Mouse (Mus musculus): ENCODE results near the gene Fcnb.
A peak's percentile ranks its signal among the peaks of the same experiment; 100 is the strongest.

Gene Fcnb

GRCm38 (mm10) chr2:28086112-28086511, 1.4 kb upstream of the Fcnb start:
- no peak for DNase-seq (ENCODE audit: low spot score in 2 of 2)

GRCm38 (mm10) chr2:28075616-28076187, 9.0 kb downstream of the Fcnb start:
- DNase-seq (ENCODE audit: low spot score in 2 of 2), result no peak

- DNase-seq (ENCODE audit: low spot score in 2 of 2), result peak in 1 of 2 experiments; percentile 27
These were observed 16.2 kb downstream of the Fcnb start for GRCm38 (mm10) chr2:28068537-28068878.

- no peak for DNase-seq (ENCODE audit: low spot score in 2 of 2)
These were observed 16.7 kb downstream of the Fcnb start for GRCm38 (mm10) chr2:28067821-28068536.

GRCm38 (mm10) chr2:28067175-28067574, 17.5 kb downstream of the Fcnb start:
- no peak for DNase-seq (ENCODE audit: low spot score in 2 of 2)

- no peak for DNase-seq (ENCODE audit: low spot score in 2 of 2)
These were observed 18.0 kb downstream of the Fcnb start for GRCm38 (mm10) chr2:28066686-28067085.

GRCm38 (mm10) chr2:28065081-28065651, 19.5 kb downstream of the Fcnb start:
- DNase-seq (ENCODE audit: low spot score in 2 of 2), result no peak

GRCm38 (mm10) chr2:28064339-28065080, 20.2 kb downstream of the Fcnb start:
- DNase-seq (ENCODE audit: low spot score in 2 of 2), result no peak

GRCm38 (mm10) chr2:28063711-28064338, 20.9 kb downstream of the Fcnb start:
- DNase-seq (ENCODE audit: low spot score in 2 of 2), result no peak

GRCm38 (mm10) chr2:28059922-28060321, 24.8 kb downstream of the Fcnb start:
- DNase-seq (ENCODE audit: low spot score in 2 of 2), result no peak

GRCm38 (mm10) chr2:28047092-28047491, 37.6 kb downstream of the Fcnb start:
- DNase-seq (ENCODE audit: low spot score in 2 of 2), result no peak

GRCm38 (mm10) chr2:28046311-28046710, 38.4 kb downstream of the Fcnb start:
- DNase-seq (ENCODE audit: low spot score in 2 of 2), result no peak

- DNase-seq (ENCODE audit: low spot score in 2 of 2), result no peak
These were observed 39.6 kb downstream of the Fcnb start for GRCm38 (mm10) chr2:28044920-28045598.

- DNase-seq (ENCODE audit: low spot score in 2 of 2), result no peak
These were observed 44.2 kb downstream of the Fcnb start for GRCm38 (mm10) chr2:28040466-28040865.

GRCm38 (mm10) chr2:28039647-28040325, 44.9 kb downstream of the Fcnb start:
- DNase-seq (ENCODE audit: low spot score in 2 of 2), result peak in 1 of 2 experiments; percentile 18

- peak; percentile 22 to 75 for DNase-seq (ENCODE audit: low spot score in 2 of 2)
These were observed 46.1 kb downstream of the Fcnb start for GRCm38 (mm10) chr2:28038391-28039096.

- peak in 1 of 2 experiments; percentile 41 for DNase-seq (ENCODE audit: low spot score in 2 of 2)
These were observed 46.9 kb downstream of the Fcnb start for GRCm38 (mm10) chr2:28037505-28038390.

- DNase-seq (ENCODE audit: low spot score in 2 of 2), result no peak
These were observed 47.9 kb downstream of the Fcnb start for GRCm38 (mm10) chr2:28036788-28037187.

GRCm38 (mm10) chr2:28034011-28034710, 50.5 kb downstream of the Fcnb start:
- no peak for DNase-seq (ENCODE audit: low spot score in 2 of 2)
